Mouse (Mus musculus): ENCODE results near the gene Heatr9. TPM values are rescaled to one million over a fixed set of nuclear protein-coding genes. Genes with fewer than 3 reads are reported as not detected.
"Not testable (repeated sequence)": the region's sequence is repeated elsewhere in the genome, so short reads cannot be mapped to it uniquely, and the experiment has no call there.

The Heatr9 gene
- polyA plus RNA-seq, 1 experiment from 2014 or later, result not detected

GRCm38 (mm10) chr11:83560405-83560804, 38.4 kb upstream of the Heatr9 start:
- no peak overlapping the region for H3K27ac ChIP-seq (ENCODE audit: low read depth, low read length)
- WGBS, result 77% methylated on average over 6 of the region's 6 CpGs
- no peaks in the 10 kb centered on the region for H3K27me3 ChIP-seq (replicated peaks; ENCODE audit: control insufficient read depth, insufficient read depth, low read length)
- H3K9me3 ChIP-seq (replicated peaks; ENCODE audit: control insufficient read depth, low read length), result no peaks in the 10 kb centered on the region
- H3K36me3 ChIP-seq (ENCODE audit: control insufficient read depth, insufficient read depth, low read length), result no peaks in the 10 kb centered on the region
- H3K4me2 ChIP-seq (ENCODE audit: low read length), result no peak overlapping the region
- DNase-seq (ENCODE audit: low spot score), result no peak
- H3K9ac ChIP-seq (ENCODE audit: low read length), result no peak overlapping the region
- no peak for ATAC-seq
- H3K4me3 ChIP-seq (ENCODE audit: low read depth, low read length), result no peak overlapping the region
- H3K4me1 ChIP-seq (ENCODE audit: control insufficient read depth, insufficient read depth, low read length), result no peaks in the 10 kb centered on the region

- H3K9me3 ChIP-seq (replicated peaks; ENCODE audit: control insufficient read depth, low read length), result no peaks in the 10 kb centered on the region
- ATAC-seq (no peak; the same call in 1 of the 2 replicates), DNase-seq (ENCODE audit: low spot score) (no peak)
- no peak overlapping the region for H3K9ac ChIP-seq (ENCODE audit: low read length)
- whole genome bisulfite sequencing, result 26% methylated on average over 10 of the region's 10 CpGs
- no peak overlapping the region for H3K27ac ChIP-seq (ENCODE audit: low read depth, low read length)
- no peaks in the 10 kb centered on the region for H3K27me3 ChIP-seq (replicated peaks; ENCODE audit: control insufficient read depth, insufficient read depth, low read length)
- H3K4me3 ChIP-seq (ENCODE audit: low read depth, low read length), result no peak overlapping the region
- no peak overlapping the region for H3K4me2 ChIP-seq (ENCODE audit: low read length)
- H3K4me1 ChIP-seq (ENCODE audit: control insufficient read depth, insufficient read depth, low read length), result no peaks in the 10 kb centered on the region
- H3K36me3 ChIP-seq (ENCODE audit: control insufficient read depth, insufficient read depth, low read length), result no peaks in the 10 kb centered on the region
Measured at GRCm38 (mm10) chr11:83557074-83557473, 35.1 kb upstream of the Heatr9 start.

DNA sequence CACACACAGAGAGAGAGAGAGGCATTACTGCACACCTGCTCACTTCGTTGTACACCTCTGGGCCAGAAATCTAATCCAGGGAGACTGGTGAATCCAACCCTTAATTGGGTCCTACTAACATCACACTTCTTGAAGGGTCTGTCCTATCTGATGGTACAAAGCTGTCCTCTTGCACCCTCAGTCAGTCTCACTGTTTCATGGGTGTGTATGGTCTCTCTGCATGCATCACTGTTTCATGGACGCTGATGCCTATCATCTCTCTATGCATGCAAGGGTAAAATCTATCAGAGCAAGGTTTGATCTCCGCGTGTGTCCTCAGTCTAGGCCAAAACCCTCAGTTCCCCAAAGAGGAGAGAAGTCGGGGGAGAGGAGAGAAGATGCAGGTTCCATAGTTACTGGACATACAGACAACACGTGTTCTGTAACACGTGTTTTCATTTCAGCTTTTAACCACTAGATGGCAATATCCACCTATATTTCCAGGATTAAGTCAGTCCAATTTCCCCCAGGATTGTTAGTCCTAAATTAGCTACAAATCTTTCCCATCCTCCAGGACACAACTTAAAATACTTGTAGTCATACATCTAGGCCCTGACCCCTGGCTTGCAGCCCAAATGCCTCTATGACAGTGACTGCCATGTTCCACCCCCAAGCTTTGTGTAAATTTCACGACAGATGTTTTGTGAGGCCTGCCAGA, 34.3 kb upstream of the Heatr9 start:
- H3K27ac ChIP-seq (ENCODE audit: low read depth, low read length), result no peak overlapping the region
- 26% methylated on average over 8 of the region's 8 CpGs for WGBS
- no peak overlapping the region for H3K4me3 ChIP-seq (ENCODE audit: low read depth, low read length)
- H3K4me1 ChIP-seq (ENCODE audit: control insufficient read depth, insufficient read depth, low read length), result no peaks in the 10 kb centered on the region
- peak; percentile 63 for ATAC-seq
- H3K27me3 ChIP-seq (replicated peaks; ENCODE audit: control insufficient read depth, insufficient read depth, low read length), result no peaks in the 10 kb centered on the region
- H3K9me3 ChIP-seq (replicated peaks; ENCODE audit: control insufficient read depth, low read length), result no peaks in the 10 kb centered on the region
- H3K9ac ChIP-seq (ENCODE audit: low read length), result no peak overlapping the region
- no peaks in the 10 kb centered on the region for H3K36me3 ChIP-seq (ENCODE audit: control insufficient read depth, insufficient read depth, low read length)
- peak; percentile 93 for DNase-seq (ENCODE audit: low spot score)
- no peak overlapping the region for H3K4me2 ChIP-seq (ENCODE audit: low read length)

GRCm38 (mm10) chr11:83551668-83552067, 29.7 kb upstream of the Heatr9 start:
- no peak overlapping the region for H3K27ac ChIP-seq (ENCODE audit: low read depth, low read length)
- no peak overlapping the region for H3K4me2 ChIP-seq (ENCODE audit: low read length)
- no peak overlapping the region for H3K4me3 ChIP-seq (ENCODE audit: low read depth, low read length)
- no peaks in the 10 kb centered on the region for H3K4me1 ChIP-seq (ENCODE audit: control insufficient read depth, insufficient read depth, low read length)
- no peak for DNase-seq (ENCODE audit: low spot score)
- H3K36me3 ChIP-seq (ENCODE audit: control insufficient read depth, insufficient read depth, low read length), result no peaks in the 10 kb centered on the region
- H3K27me3 ChIP-seq (replicated peaks; ENCODE audit: control insufficient read depth, insufficient read depth, low read length), result no peaks in the 10 kb centered on the region
- H3K9ac ChIP-seq (ENCODE audit: low read length), result no peak overlapping the region
- no peaks in the 10 kb centered on the region for H3K9me3 ChIP-seq (replicated peaks; ENCODE audit: control insufficient read depth, low read length)
- 90% methylated on average over 5 of the region's 5 CpGs for WGBS
- no peak for ATAC-seq

- H3K9me3 ChIP-seq (replicated peaks; ENCODE audit: control insufficient read depth, low read length); H3K4me1 ChIP-seq (ENCODE audit: control insufficient read depth, insufficient read depth, low read length); H3K36me3 ChIP-seq (ENCODE audit: control insufficient read depth, insufficient read depth, low read length); ATAC-seq; H3K27me3 ChIP-seq (replicated peaks; ENCODE audit: control insufficient read depth, insufficient read depth, low read length); H3K9ac ChIP-seq (ENCODE audit: low read length); H3K4me3 ChIP-seq (ENCODE audit: low read depth, low read length); H3K4me2 ChIP-seq (ENCODE audit: low read length); H3K27ac ChIP-seq (ENCODE audit: low read depth, low read length); DNase-seq (ENCODE audit: low spot score): not testable (repeated sequence)
- WGBS, result 92% methylated on average over 7 of the region's 7 CpGs
Measured at GRCm38 (mm10) chr11:83551037-83551436, 29.1 kb upstream of the Heatr9 start.

GRCm38 (mm10) chr11:83550186-83550632, 28.2 kb upstream of the Heatr9 start:
- Histone ChIP-seq H3K4me1 (ENCODE audit: control insufficient read depth, insufficient read depth, low read length) (no peaks in the 10 kb centered on the region), H3K4me2 (ENCODE audit: low read length) (no peak overlapping the region), H3K27me3 (replicated peaks; ENCODE audit: control insufficient read depth, insufficient read depth, low read length) (no peaks in the 10 kb centered on the region), H3K4me3 (ENCODE audit: low read depth, low read length) (no peak overlapping the region), H3K27ac (ENCODE audit: low read depth, low read length) (no peak overlapping the region), H3K36me3 (ENCODE audit: control insufficient read depth, insufficient read depth, low read length) (no peaks in the 10 kb centered on the region), H3K9me3 (replicated peaks; ENCODE audit: control insufficient read depth, low read length) (no peaks in the 10 kb centered on the region), H3K9ac (ENCODE audit: low read length) (no peak overlapping the region)
- WGBS, result 92% methylated on average over 5 of the region's 5 CpGs
- DNase-seq (ENCODE audit: low spot score) (no peak), ATAC-seq (no peak)

DNA sequence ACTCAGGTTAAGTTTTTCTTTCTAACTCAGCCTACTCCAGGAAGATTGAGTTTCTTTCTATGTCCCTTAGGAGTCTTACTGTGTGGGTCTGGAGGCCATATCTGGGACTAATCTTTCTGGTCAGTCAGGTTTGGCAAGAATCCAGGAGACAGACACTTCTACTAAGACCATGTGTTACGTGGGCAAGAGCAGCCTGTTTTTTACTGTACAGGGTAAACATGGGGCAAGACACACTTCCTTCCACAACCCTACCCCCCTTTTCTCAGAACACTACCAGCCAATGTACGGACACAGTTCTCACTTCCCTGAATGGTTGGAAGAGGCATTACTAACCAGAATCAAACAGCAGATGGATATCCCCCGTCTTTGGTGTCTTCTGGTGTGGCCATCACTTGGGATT, 22.2 kb upstream of the Heatr9 start:
- 80% methylated on average over 3 of the region's 3 CpGs for WGBS
- DNase-seq (ENCODE audit: low spot score), result no peak

GRCm38 (mm10) chr11:83541415-83541814, 19.4 kb upstream of the Heatr9 start:
- WGBS, result 91% methylated on average over 3 of the region's 3 CpGs
- Histone ChIP-seq H3K36me3 (ENCODE audit: control insufficient read depth, insufficient read depth, low read length) (no peaks in the 10 kb centered on the region), H3K4me1 (ENCODE audit: control insufficient read depth, insufficient read depth, low read length) (no peaks in the 10 kb centered on the region), H3K9me3 (replicated peaks; ENCODE audit: control insufficient read depth, low read length) (no peaks in the 10 kb centered on the region), H3K4me3 (ENCODE audit: low read depth, low read length) (no peak overlapping the region), H3K9ac (ENCODE audit: low read length) (no peak overlapping the region), H3K4me2 (ENCODE audit: low read length) (no peak overlapping the region), H3K27me3 (replicated peaks; ENCODE audit: control insufficient read depth, insufficient read depth, low read length) (no peaks in the 10 kb centered on the region), H3K27ac (ENCODE audit: low read depth, low read length) (no peak overlapping the region)
- DNase-seq (ENCODE audit: low spot score) (no peak), ATAC-seq (no peak)

More for the DNA sequence above, 22.2 kb upstream of the Heatr9 start:
- H3K4me1 ChIP-seq (ENCODE audit: control insufficient read depth, insufficient read depth, low read length), result no peaks in the 10 kb centered on the region
- no peaks in the 10 kb centered on the region for H3K36me3 ChIP-seq (ENCODE audit: control insufficient read depth, insufficient read depth, low read length)
- no peak overlapping the region for H3K27ac ChIP-seq (ENCODE audit: low read depth, low read length)
- no peak overlapping the region for H3K4me2 ChIP-seq (ENCODE audit: low read length)
- no peaks in the 10 kb centered on the region for H3K27me3 ChIP-seq (replicated peaks; ENCODE audit: control insufficient read depth, insufficient read depth, low read length)
- no peak for ATAC-seq
- H3K9ac ChIP-seq (ENCODE audit: low read length), result no peak overlapping the region
- no peak overlapping the region for H3K4me3 ChIP-seq (ENCODE audit: low read depth, low read length)
- no peaks in the 10 kb centered on the region for H3K9me3 ChIP-seq (replicated peaks; ENCODE audit: control insufficient read depth, low read length)

DNA sequence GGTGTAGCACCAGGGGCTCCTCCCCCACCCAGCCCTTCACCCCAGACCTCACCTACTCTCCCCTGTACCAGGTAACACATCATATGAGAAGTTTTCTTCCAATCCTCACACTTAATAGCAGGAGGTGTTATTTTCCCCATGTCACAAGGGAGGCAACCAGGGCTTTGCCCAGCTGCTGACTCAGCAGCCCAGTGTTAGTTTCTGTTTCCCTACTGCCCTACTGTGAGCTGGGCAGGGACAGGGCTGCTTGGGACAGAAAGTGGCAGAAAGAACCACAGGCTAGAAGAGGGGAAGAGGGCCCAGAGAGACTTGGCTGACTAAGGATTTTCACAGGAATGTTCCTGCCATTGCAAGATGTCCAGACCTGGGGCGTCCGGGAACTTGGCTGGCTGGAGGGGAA, 19.0 kb upstream of the Heatr9 start:
- Histone ChIP-seq H3K27ac (ENCODE audit: low read depth, low read length) (no peak overlapping the region), H3K27me3 (replicated peaks; ENCODE audit: control insufficient read depth, insufficient read depth, low read length) (no peaks in the 10 kb centered on the region), H3K9me3 (replicated peaks; ENCODE audit: control insufficient read depth, low read length) (no peaks in the 10 kb centered on the region), H3K36me3 (ENCODE audit: control insufficient read depth, insufficient read depth, low read length) (no peaks in the 10 kb centered on the region), H3K4me3 (ENCODE audit: low read depth, low read length) (no peak overlapping the region), H3K9ac (ENCODE audit: low read length) (no peak overlapping the region), H3K4me1 (ENCODE audit: control insufficient read depth, insufficient read depth, low read length) (no peaks in the 10 kb centered on the region), H3K4me2 (ENCODE audit: low read length) (no peak overlapping the region)
- DNase-seq (ENCODE audit: low spot score) (no peak), ATAC-seq (no peak)
- WGBS, result 85% methylated on average over 2 of the region's 2 CpGs

All from forebrain, embryonic 14.5 days (tissue).